Mouse (Mus musculus): ENCODE measurements around the gene Gm20831. TPM values are rescaled to one million over a fixed set of nuclear protein-coding genes. Genes with fewer than 3 reads are reported as not detected.
"Not testable (repeated sequence)": the region's sequence is repeated elsewhere in the genome, so short reads cannot be mapped to it uniquely, and the experiment has no call there.

Gm20831 gene
- not detected for total RNA-seq (2021)
- long read RNA-seq, experiment 1: 0 reads
- long read RNA-seq, experiment 2: 0 reads

GRCm38 (mm10) chrY:17874441-17874840 lies at the start of gene Gm20831, which contains the start of gene Gm20772:
TSS of gene Gm20831 (plus strand) at chrY:17874741.
TSS of gene Gm20772 (plus strand) at chrY:17874741.
- not testable (repeated sequence) for H3K27ac ChIP-seq; DNase-seq (ENCODE audit: low spot score in 2 of 2); H3K4me3 ChIP-seq

GRCm38 (mm10) chrY:17846166-17846565 lies 28.4 kb upstream of the Gm20831 start, which contains the start of gene Gm21904:
TSS of gene Gm21904 (minus strand) at chrY:17846266.
- H3K4me3 ChIP-seq; DNase-seq (ENCODE audit: low spot score in 2 of 2); H3K27ac ChIP-seq: not testable (repeated sequence)

- not testable (repeated sequence) for DNase-seq (ENCODE audit: low spot score in 2 of 2); H3K4me3 ChIP-seq; H3K27ac ChIP-seq
Observed at GRCm38 (mm10) chrY:17937230-17937629, 62.7 kb downstream of the Gm20831 start, which contains the start of gene Srsy. TSS of gene Srsy (minus strand) at chrY:17937330.

Other genes with a start within 250 kb of the Gm20831 start
- not detected for gene Gm21904, start 28.5 kb upstream of the Gm20831 start, total RNA-seq (2021)
- gene Gm20772, start within 50 bp of the Gm20831 start, total RNA-seq (2021): not detected
- gene Srsy, start 62.6 kb downstream of the Gm20831 start, total RNA-seq (2021): not detected
- not detected for gene Gm21764, start 187.1 kb downstream of the Gm20831 start, total RNA-seq (2021)
- gene Ssty1, start 214.4 kb downstream of the Gm20831 start, total RNA-seq (2021): not detected

All from layer of hippocampus, adult 2 months (tissue).